Mouse (Mus musculus): ENCODE data around the gene Tirap.

DNA sequence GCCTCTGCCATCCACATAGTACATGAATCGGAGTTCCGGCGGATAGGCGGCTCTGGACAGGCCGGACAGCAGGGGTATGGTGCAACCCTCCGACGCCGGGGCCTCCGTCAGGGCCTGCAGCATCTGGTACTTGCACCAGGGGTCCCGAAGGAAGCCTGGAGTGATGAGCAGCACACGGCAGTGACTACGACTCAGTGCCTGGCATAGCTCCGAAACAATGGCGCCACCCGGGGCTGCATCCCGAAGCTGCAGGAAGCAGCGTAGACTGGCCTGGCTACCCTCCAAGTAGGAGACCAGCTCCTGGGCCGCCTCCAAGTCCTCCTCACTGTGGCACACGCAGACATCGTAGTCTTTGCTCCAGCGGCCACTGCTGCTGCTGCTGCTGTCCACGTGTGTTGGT lies 11.4 kb downstream of the Tirap start:
- TF ChIP-seq EP300 (IDR thresholded peaks at IDR 0.05; ENCODE audit: low read depth) (no peak), CTCF (IDR thresholded peaks at IDR 0.05; ENCODE audit: low read depth) (0 out of 2 replicates have a peak, but pooled peaks have one; percentile 8)

All from liver, postnatal 0 days (tissue).